Mouse (Mus musculus): ENCODE results near the gene Scmh1. TPM values are rescaled to one million over a fixed set of nuclear protein-coding genes. Genes with fewer than 3 reads are reported as not detected.

The Scmh1 gene
- polyA plus RNA-seq, 1 experiment from 2014 or later = 9.6 TPM

Other genes starting within 250 kb of the Scmh1 start
- 0.07 TPM in 1 of 2 replicates, not detected in the other for gene Edn2, start 244.1 kb upstream of the Scmh1 start, polyA plus RNA-seq (2015; fragmentation: Nextera tagmentation; extraction: Ambion mirVana)
- gene Foxo6, start 117.9 kb upstream of the Scmh1 start, polyA plus RNA-seq (2015; fragmentation: Nextera tagmentation; extraction: Ambion mirVana) = not detected in 2 replicates
- not detected in 2 replicates for gene Slfnl1, start 127.0 kb downstream of the Scmh1 start, polyA plus RNA-seq (2015; fragmentation: Nextera tagmentation; extraction: Ambion mirVana)
- gene Ctps, start 165.0 kb downstream of the Scmh1 start, polyA plus RNA-seq (2015; fragmentation: Nextera tagmentation; extraction: Ambion mirVana) = 20.3 and 23.7 TPM in 2 replicates
- 0.32 TPM in 1 of 2 replicates, not detected in the other for gene Gm8439, start 183.5 kb downstream of the Scmh1 start, polyA plus RNA-seq (2015; fragmentation: Nextera tagmentation; extraction: Ambion mirVana)